Mouse (Mus musculus): ENCODE data around the gene Tomt.

Tomt gene

DNA sequence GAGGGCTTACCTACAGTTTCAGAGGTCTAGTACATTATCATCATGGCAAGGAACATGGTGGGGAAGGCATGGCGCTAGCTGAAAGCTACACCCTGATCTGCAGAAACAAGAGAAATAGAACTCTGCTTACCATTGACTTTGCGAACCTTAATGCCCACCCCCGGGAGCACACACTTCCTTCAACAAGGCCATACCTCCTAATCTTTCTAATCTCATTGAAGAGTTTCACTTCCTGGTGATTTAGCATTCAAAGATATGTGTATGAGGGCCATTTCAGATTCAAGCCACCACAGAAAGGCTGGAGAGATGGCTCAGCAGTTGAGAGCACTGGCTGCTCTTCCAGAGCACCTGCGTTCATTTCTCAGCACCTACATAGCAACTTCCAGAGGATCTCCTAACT is 49.1 kb downstream of the Tomt start, which contains the start of gene Folr2:
Gene Folr2 (minus strand): TSS at position 101 of the 400 bp plus-strand sequence.
- no peak for DNase-seq (ENCODE audit: low read depth)

DNA sequence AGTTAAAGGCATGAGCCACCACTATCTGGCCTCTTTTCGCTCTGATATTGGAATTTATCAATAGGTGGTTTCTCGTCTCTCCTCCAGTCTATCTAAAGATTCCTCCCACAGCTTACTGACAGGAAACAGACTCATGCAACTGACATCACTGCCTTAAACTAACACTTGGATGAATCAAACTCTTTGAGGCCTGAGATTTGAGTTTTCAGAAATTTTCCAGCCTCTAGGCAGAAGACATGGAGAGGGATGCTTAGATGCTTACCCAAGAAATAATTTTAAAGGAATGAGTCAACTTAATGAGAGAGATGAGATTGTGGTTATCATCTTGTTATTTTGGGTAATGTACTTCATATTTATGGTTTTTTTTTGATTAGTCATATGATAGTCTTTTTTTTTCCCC is 52.3 kb downstream of the Tomt start:
- DNase-seq (ENCODE audit: low read depth), result no peak

DNA sequence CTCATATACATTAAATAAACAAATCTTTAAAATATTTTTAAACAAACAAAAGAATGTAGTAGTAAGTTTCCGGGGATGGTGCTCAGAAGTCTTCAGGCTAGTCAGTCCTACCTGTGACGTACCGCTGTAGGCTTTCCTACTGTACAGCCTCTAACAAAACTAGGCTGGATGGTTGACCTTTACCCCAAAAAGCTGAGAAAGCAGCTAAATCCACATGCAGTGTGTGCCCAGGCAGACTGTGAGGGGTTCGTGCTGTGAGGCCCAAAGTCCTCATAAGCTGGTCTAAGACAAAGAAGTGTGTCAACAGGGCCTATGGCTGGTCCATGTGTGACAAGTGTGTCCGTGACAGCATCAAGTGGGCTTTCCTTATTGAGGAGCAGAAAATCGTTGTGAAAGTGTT is 53.3 kb downstream of the Tomt start:
- no peak for DNase-seq (ENCODE audit: low read depth)

DNA sequence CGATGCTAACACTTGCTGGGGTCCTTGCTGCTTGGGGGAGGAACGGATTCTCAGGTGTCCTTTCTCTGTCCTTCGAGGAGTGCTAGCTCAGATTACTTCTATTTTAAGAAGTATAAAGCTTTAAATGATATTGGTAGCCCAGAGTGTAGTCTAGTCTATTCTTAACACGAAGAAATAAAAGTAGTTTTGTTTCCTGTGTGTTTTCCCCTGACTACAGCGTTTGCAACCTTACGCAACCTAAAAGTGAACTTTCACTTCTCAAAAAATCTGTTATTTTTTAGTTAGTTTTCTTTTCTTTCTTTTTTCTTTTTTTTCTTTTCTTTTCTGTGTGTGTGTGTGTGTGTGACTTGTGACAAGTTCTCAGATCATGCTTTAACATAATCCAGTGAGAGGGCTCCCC is 54.5 kb downstream of the Tomt start:
- DNase-seq (ENCODE audit: low read depth), result no peak
